Mouse (Mus musculus): ENCODE measurements around the gene Kdf1. TPM values are rescaled to one million over a fixed set of nuclear protein-coding genes. Genes with fewer than 3 reads are reported as not detected.

The Kdf1 gene
- 0.06 TPM for polyA plus RNA-seq (2012; fragmentation: generic; extraction: Trizol)
- long read RNA-seq, experiment 1 = 0 reads
- long read RNA-seq, experiment 2 = 0 reads

- Histone ChIP-seq H3K27me3 (ENCODE audit: control insufficient read depth, insufficient read depth, insufficient read length) (peaks cover 28% of the 10 kb centered on the region), H3K79me2 (ENCODE audit: control insufficient read depth, insufficient read depth) (no peaks in the 10 kb centered on the region), H3K4me3 (ENCODE audit: insufficient read depth, poor library complexity, severe bottlenecking) (no peak within 1 kb of the TSS), H3ac (ENCODE audit: control insufficient read depth, insufficient read length, low read depth) (no peak within 1 kb of the TSS), H3K79me3 (ENCODE audit: low read depth) (no peaks in the 10 kb centered on the region), H3K36me3 (ENCODE audit: control insufficient read depth, insufficient read depth) (no peaks in the 10 kb centered on the region)
- no peak for TF ChIP-seq CTCF (IDR thresholded peaks at IDR 0.05; ENCODE audit: control insufficient read depth, insufficient read depth, insufficient read length)
- no peak for TF ChIP-seq MYOG (IDR thresholded peaks at IDR 0.05; ENCODE audit: control insufficient read depth, extremely low read depth, insufficient read length)
- TF ChIP-seq USF1 (IDR thresholded peaks at IDR 0.05; ENCODE audit: low read depth) = no peak
- TF ChIP-seq FOSL1 (IDR thresholded peaks at IDR 0.05; ENCODE audit: insufficient read depth, low read length, poor library complexity, severe bottlenecking) = no peak
- no peak for TF ChIP-seq CEBPB (IDR thresholded peaks at IDR 0.05; ENCODE audit: low read depth)
- no peak for TF ChIP-seq MAX (IDR thresholded peaks at IDR 0.05)
- TF ChIP-seq MYOD1 (IDR thresholded peaks at IDR 0.05; ENCODE audit: control insufficient read depth, insufficient read length, low read depth) = no peak
Observed at GRCm38 (mm10) chr4:133518601-133519368, at the start of gene Kdf1. Gene Kdf1 (plus strand): TSS chr4:133518963.

GRCm38 (mm10) chr4:133469122-133469521 lies 49.6 kb upstream of the Kdf1 start:
- no peak overlapping the region for H3ac ChIP-seq (ENCODE audit: control insufficient read depth, insufficient read length, low read depth)
- H3K4me3 ChIP-seq (ENCODE audit: insufficient read depth, poor library complexity, severe bottlenecking) = no peak overlapping the region
- H3K79me2 ChIP-seq (ENCODE audit: control insufficient read depth, insufficient read depth) = no peaks in the 10 kb centered on the region
- no peak for TF ChIP-seq CEBPB (IDR thresholded peaks at IDR 0.05; ENCODE audit: low read depth)
- no peak for TF ChIP-seq MYOG (IDR thresholded peaks at IDR 0.05; ENCODE audit: control insufficient read depth, extremely low read depth, insufficient read length)
- TF ChIP-seq MAX (IDR thresholded peaks at IDR 0.05) = no peak
- TF ChIP-seq CTCF (IDR thresholded peaks at IDR 0.05; ENCODE audit: control insufficient read depth, insufficient read depth, insufficient read length) = no peak
- H3K27me3 ChIP-seq (ENCODE audit: control insufficient read depth, insufficient read depth, insufficient read length) = no peaks in the 10 kb centered on the region
- H3K36me3 ChIP-seq (ENCODE audit: control insufficient read depth, insufficient read depth) = no peaks in the 10 kb centered on the region
- H3K79me3 ChIP-seq (ENCODE audit: low read depth) = no peaks in the 10 kb centered on the region

- Histone ChIP-seq H3K4me3 (ENCODE audit: insufficient read depth, poor library complexity, severe bottlenecking) (no peak overlapping the region), H3K27me3 (ENCODE audit: control insufficient read depth, insufficient read depth, insufficient read length) (no peaks in the 10 kb centered on the region)
Observed at GRCm38 (mm10) chr4:133471135-133471821, 47.5 kb upstream of the Kdf1 start.

GRCm38 (mm10) chr4:133473833-133474232 lies 44.9 kb upstream of the Kdf1 start:
- Histone ChIP-seq H3K79me3 (ENCODE audit: low read depth) (no peaks in the 10 kb centered on the region), H3ac (ENCODE audit: control insufficient read depth, insufficient read length, low read depth) (no peak overlapping the region), H3K79me2 (ENCODE audit: control insufficient read depth, insufficient read depth) (no peaks in the 10 kb centered on the region), H3K27me3 (ENCODE audit: control insufficient read depth, insufficient read depth, insufficient read length) (no peaks in the 10 kb centered on the region), H3K4me3 (ENCODE audit: insufficient read depth, poor library complexity, severe bottlenecking) (no peak overlapping the region), H3K36me3 (ENCODE audit: control insufficient read depth, insufficient read depth) (no peaks in the 10 kb centered on the region)
- TF ChIP-seq USF1 (IDR thresholded peaks at IDR 0.05; ENCODE audit: low read depth) (no peak), CEBPB (IDR thresholded peaks at IDR 0.05; ENCODE audit: low read depth) (no peak), CTCF (IDR thresholded peaks at IDR 0.05; ENCODE audit: control insufficient read depth, insufficient read depth, insufficient read length) (no peak), FOSL1 (IDR thresholded peaks at IDR 0.05; ENCODE audit: insufficient read depth, low read length, poor library complexity, severe bottlenecking) (no peak), MYOD1 (IDR thresholded peaks at IDR 0.05; ENCODE audit: control insufficient read depth, insufficient read length, low read depth) (no peak), MYOG (IDR thresholded peaks at IDR 0.05; ENCODE audit: control insufficient read depth, extremely low read depth, insufficient read length) (no peak), MAX (IDR thresholded peaks at IDR 0.05) (no peak)

More at GRCm38 (mm10) chr4:133471135-133471821, 47.5 kb upstream of the Kdf1 start:
- Histone ChIP-seq H3K36me3 (ENCODE audit: control insufficient read depth, insufficient read depth) (no peaks in the 10 kb centered on the region), H3K79me2 (ENCODE audit: control insufficient read depth, insufficient read depth) (no peaks in the 10 kb centered on the region), H3ac (ENCODE audit: control insufficient read depth, insufficient read length, low read depth) (no peak overlapping the region), H3K79me3 (ENCODE audit: low read depth) (no peaks in the 10 kb centered on the region)
- TF ChIP-seq USF1 (IDR thresholded peaks at IDR 0.05; ENCODE audit: low read depth) (no peak), CEBPB (IDR thresholded peaks at IDR 0.05; ENCODE audit: low read depth) (no peak), MAX (IDR thresholded peaks at IDR 0.05) (no peak), MYOG (IDR thresholded peaks at IDR 0.05; ENCODE audit: control insufficient read depth, extremely low read depth, insufficient read length) (no peak), CTCF (IDR thresholded peaks at IDR 0.05; ENCODE audit: control insufficient read depth, insufficient read depth, insufficient read length) (no peak), MYOD1 (IDR thresholded peaks at IDR 0.05; ENCODE audit: control insufficient read depth, insufficient read length, low read depth) (no peak), FOSL1 (IDR thresholded peaks at IDR 0.05; ENCODE audit: insufficient read depth, low read length, poor library complexity, severe bottlenecking) (no peak)

- Histone ChIP-seq H3K4me3 (ENCODE audit: insufficient read depth, poor library complexity, severe bottlenecking) (peak within 1 kb of the TSS; percentile 49), H3ac (ENCODE audit: control insufficient read depth, insufficient read length, low read depth) (peak within 1 kb of the TSS; percentile 51), H3K36me3 (ENCODE audit: control insufficient read depth, insufficient read depth) (peaks cover 4% of the 10 kb centered on the region), H3K79me2 (ENCODE audit: control insufficient read depth, insufficient read depth) (peaks cover 22% of the 10 kb centered on the region), H3K79me3 (ENCODE audit: low read depth) (no peaks in the 10 kb centered on the region), H3K27me3 (ENCODE audit: control insufficient read depth, insufficient read depth, insufficient read length) (no peaks in the 10 kb centered on the region)
- peak; percentile 87 for TF ChIP-seq CTCF (IDR thresholded peaks at IDR 0.05; ENCODE audit: control insufficient read depth, insufficient read depth, insufficient read length)
- TF ChIP-seq MYOD1 (IDR thresholded peaks at IDR 0.05; ENCODE audit: control insufficient read depth, insufficient read length, low read depth) = peak; percentile 27
- no peak for TF ChIP-seq MYOG (IDR thresholded peaks at IDR 0.05; ENCODE audit: control insufficient read depth, extremely low read depth, insufficient read length)
- TF ChIP-seq USF1 (IDR thresholded peaks at IDR 0.05; ENCODE audit: low read depth) = peak; percentile 13
- no peak for TF ChIP-seq MAX (IDR thresholded peaks at IDR 0.05)
- TF ChIP-seq CEBPB (IDR thresholded peaks at IDR 0.05; ENCODE audit: low read depth) = no peak
- no peak for TF ChIP-seq FOSL1 (IDR thresholded peaks at IDR 0.05; ENCODE audit: insufficient read depth, low read length, poor library complexity, severe bottlenecking)
Observed at GRCm38 (mm10) chr4:133479458-133480184, 39.1 kb upstream of the Kdf1 start, which contains the start of gene Tent5b. Gene Tent5b (plus strand): TSS chr4:133480132.

All from C2C12 (cell line).